Mouse (Mus musculus) testis, adult 10 weeks (tissue): ENCODE data around the gene Slc6a13. TPM values are rescaled to one million over a fixed set of nuclear protein-coding genes. Genes with fewer than 3 reads are reported as not detected.

Experiments used
- polyA plus RNA-seq: library from polyadenylated mRNA; stranded (reverse); fragments of 350-450 nt; fragmentation: Illumina TruSeq; extraction: RNeasy Lipid Tissue Mini Kit (QIAGEN cat#74804); gene quantifications from one replicate; pipeline ENCODE4 v1.2.3, GENCODE M21; 2014; ENCODE audit warnings: low read depth, low replicate concordance

Slc6a13 gene
- polyA plus RNA-seq, result not detected

GRCm38 (mm10) chr6:121299954-121300353, at the start of gene Slc6a13:
Gene Slc6a13 (plus strand): TSS chr6:121300227.

DNA sequence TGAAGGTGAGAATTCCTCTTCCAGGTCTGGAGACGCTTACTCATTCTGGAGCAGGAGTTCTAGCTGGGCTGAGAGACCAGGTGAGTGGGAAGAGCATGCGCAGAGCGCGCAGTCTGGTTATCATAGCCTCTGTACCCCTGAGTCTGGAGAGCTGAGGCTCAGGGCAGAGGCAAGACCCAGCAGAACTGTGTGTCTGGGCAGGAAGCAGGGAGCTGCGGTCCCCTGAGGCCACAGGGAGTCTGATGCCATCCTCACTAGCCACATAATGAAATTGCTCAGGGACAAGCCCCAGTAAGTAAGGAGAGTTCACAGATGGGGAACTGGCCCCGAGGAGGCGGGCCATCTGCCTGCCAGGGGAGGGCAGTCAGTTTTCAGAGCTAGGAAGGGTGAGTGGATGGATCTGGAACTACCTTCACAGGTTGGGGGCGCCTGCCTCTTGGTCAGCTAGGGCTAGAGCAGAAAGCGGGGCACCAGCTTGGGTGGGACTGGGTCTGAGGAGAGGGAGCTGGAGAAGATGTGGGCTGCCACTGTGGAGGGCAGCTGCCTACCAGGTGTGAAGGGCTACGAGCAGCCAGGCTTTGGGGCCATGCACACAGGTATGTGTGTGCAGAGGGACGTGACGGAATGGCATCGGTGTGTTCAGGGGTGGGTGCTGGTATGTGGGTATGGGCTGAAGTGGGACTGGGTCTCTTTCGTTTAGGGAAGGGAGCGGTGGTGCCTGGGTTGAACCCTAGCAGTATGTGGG, 43.2 kb downstream of the Slc6a13 start, which contains the start of gene Slc6a12:
Gene Slc6a12 (plus strand): TSS at position 51 of the 745 bp plus-strand sequence.

Other genes starting within 250 kb of the Slc6a13 start
- gene Mical3, start 169.2 kb upstream of the Slc6a13 start, polyA plus RNA-seq, result 66.9 TPM
- 1.6 TPM for gene Pex26, start 116.6 kb upstream of the Slc6a13 start, polyA plus RNA-seq
- gene Tuba8, start 89.5 kb upstream of the Slc6a13 start, polyA plus RNA-seq, result 13.2 TPM
- gene Usp18, start 54.3 kb upstream of the Slc6a13 start, polyA plus RNA-seq, result 0.76 TPM
- gene Slc6a12, start 42.8 kb downstream of the Slc6a13 start, polyA plus RNA-seq, result 0.34 TPM
- 0.03 TPM for gene Iqsec3, start 173.5 kb downstream of the Slc6a13 start, polyA plus RNA-seq